Mouse (Mus musculus): ENCODE measurements at regions not wholly inside any gene's neighbourhood (a gene's known extent, or its start where the extent isn't known, plus 50 kb on each side); places are given as distances from the start of the nearest gene placed in this dataset.

- TF ChIP-seq CTCF (IDR thresholded peaks at IDR 0.05; ENCODE audit: low read depth) (no peak), EP300 (IDR thresholded peaks at IDR 0.05; ENCODE audit: low read depth) (no peak)
These were observed 909.0 kb downstream of the Serpinb8 start for GRCm38 (mm10) chr1:108498854-108499253.
